Mouse (Mus musculus) T-cell, adult 2 months (primary cell): Measurements from ENCODE around the gene Rtkn2.
A peak's percentile ranks its signal among the peaks of the same experiment; 100 is the strongest.

Experiments used
- DNase-seq: peaks from one replicate; pipeline ENCODE4 v3.0.0; 2022; ENCODE audit warnings: low spot score

The Rtkn2 gene

DNA sequence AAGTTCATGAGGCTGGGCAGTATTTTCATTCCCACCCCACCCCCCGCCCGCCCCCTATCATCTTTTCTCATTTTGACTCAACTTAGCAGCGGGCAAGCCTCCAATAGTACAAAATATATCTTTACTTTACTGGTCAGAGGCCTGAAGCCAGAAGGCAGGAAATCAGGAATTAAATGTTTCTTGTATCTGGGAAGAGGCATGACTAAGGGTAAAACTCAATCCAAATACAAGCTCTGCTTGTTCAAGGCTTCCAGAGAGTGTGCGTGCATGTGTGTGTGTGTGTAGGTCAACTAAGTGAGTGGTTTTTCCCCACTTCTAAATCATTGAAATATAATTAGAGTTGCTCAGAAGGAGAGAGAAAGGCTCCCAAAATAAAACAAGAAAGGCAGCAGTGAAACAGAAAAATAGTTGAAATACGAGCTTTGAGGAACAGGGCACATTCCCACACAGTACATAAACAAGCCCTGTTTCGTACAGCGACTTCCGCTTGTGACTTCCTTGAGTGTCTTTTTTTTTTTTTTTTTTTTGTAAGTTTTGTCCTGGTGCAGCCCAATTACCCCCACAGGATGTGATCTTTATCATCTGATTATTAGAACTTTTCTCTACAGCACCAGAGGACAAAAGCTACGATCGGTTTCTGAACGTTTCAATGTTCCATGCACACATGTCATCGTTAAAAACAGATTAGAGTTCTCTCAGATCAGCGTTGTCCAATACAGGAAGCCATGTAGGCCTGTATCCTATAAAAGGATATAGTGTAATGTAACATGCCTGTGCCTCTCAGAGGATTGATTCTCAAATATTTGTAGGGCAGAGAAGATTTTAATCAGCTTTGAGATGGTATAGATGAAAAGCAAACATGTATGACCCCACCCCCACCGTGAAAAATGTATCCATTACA, 125.8 kb downstream of the Rtkn2 start:
- peak; percentile 45 for DNase-seq

DNA sequence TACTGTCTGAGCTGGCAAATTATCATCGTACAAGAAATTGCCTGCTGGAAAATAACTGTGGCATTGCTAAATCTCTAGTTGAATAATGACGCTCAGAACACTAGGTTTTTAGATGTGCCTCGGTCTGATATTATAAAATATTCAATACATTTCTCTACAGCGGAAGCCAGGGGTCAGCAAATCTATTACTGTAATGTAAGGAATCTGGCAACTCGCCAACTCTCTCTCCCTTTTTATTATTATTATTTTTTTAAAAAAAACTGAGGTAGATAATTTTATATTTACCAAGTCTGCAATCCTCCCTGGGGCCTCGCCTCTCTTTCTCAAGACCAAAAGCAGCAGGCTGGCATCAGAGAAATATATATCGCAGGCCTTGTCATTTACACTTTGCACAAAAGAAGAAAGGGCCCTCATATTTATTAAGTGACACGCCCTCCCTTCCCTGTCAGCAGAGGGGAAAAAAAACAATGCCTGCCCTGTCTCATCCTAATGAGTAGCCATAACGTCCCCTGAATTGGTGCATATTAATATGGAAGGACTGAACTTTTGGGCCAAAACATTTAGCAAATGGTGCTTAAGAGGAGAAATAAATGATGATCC, 127.1 kb downstream of the Rtkn2 start:
- DNase-seq = no peak

GRCm38 (mm10) chr10:68107716-68108115, 128.3 kb downstream of the Rtkn2 start:
- no peak for DNase-seq
